Mouse (Mus musculus): ENCODE measurements at regions not wholly inside any gene's neighbourhood (a gene's known extent, or its start where the extent isn't known, plus 50 kb on each side); places are given as distances from the start of the nearest gene placed in this dataset.
A peak's percentile ranks its signal among the peaks of the same experiment; 100 is the strongest.

- no peak for DNase-seq (ENCODE audit: low spot score)
- H3K27ac ChIP-seq, result no peak overlapping the region
- no peak overlapping the region for H3K4me2 ChIP-seq (ENCODE audit: low read length)
- no peaks in the 10 kb centered on the region for H3K9me3 ChIP-seq (replicated peaks; ENCODE audit: low read length)
- no peaks in the 10 kb centered on the region for H3K4me1 ChIP-seq (replicated peaks; ENCODE audit: insufficient read depth, low read length)
- no peak overlapping the region for H3K9ac ChIP-seq (ENCODE audit: low read depth, low read length)
- H3K27me3 ChIP-seq (ENCODE audit: insufficient read depth, low read length), result no peaks in the 10 kb centered on the region
- no peak for TF ChIP-seq CTCF (IDR thresholded peaks at IDR 0.05; ENCODE audit: low read depth)
- no peak overlapping the region for H3K4me3 ChIP-seq (replicated peaks; ENCODE audit: low read depth, low read length)
- H3K36me3 ChIP-seq (ENCODE audit: insufficient read depth, low read length), result no peaks in the 10 kb centered on the region
- ATAC-seq (replicated peaks; ENCODE audit: low FRiP score, low read depth), result no peak
- 58% methylated on average over 5 of the region's 5 CpGs for WGBS
These were observed 276.4 kb downstream of the Hsfy2 start for GRCm38 (mm10) chr1:56360857-56361256.

DNA sequence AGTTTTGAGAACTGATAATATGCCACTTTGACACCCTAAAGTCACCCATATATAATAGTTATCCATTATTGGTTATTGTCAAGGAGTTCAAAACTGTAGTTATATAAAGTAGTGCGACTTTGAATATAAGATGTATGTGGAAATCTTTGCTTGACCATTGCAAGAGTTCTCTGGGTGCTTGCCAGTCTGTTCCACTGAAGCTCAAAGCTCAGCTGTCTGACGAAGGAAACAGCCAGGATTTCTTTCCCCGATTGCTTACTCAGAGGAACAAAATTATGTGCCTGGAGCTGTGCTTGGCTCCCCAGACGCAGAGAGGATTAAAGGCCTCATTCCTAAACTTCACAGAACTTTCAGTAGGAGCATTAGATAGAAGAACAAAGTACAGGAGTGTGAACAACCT lies 290.6 kb downstream of the Hsfy2 start:
- no peak for TF ChIP-seq CTCF (IDR thresholded peaks at IDR 0.05; ENCODE audit: low read depth)
- H3K27me3 ChIP-seq (ENCODE audit: insufficient read depth, low read length), result no peaks in the 10 kb centered on the region
- H3K9ac ChIP-seq (ENCODE audit: low read depth, low read length), result no peak overlapping the region
- DNase-seq (ENCODE audit: low spot score), result no peak
- no peak overlapping the region for H3K4me2 ChIP-seq (ENCODE audit: low read length)
- H3K27ac ChIP-seq, result no peak overlapping the region
- ATAC-seq (replicated peaks; ENCODE audit: low FRiP score, low read depth), result no peak
- WGBS, result 66% methylated on average over 4 of the region's 4 CpGs
- H3K4me1 ChIP-seq (replicated peaks; ENCODE audit: insufficient read depth, low read length), result no peaks in the 10 kb centered on the region
- no peaks in the 10 kb centered on the region for H3K9me3 ChIP-seq (replicated peaks; ENCODE audit: low read length)
- H3K36me3 ChIP-seq (ENCODE audit: insufficient read depth, low read length), result no peaks in the 10 kb centered on the region
- no peak overlapping the region for H3K4me3 ChIP-seq (replicated peaks; ENCODE audit: low read depth, low read length)

DNA sequence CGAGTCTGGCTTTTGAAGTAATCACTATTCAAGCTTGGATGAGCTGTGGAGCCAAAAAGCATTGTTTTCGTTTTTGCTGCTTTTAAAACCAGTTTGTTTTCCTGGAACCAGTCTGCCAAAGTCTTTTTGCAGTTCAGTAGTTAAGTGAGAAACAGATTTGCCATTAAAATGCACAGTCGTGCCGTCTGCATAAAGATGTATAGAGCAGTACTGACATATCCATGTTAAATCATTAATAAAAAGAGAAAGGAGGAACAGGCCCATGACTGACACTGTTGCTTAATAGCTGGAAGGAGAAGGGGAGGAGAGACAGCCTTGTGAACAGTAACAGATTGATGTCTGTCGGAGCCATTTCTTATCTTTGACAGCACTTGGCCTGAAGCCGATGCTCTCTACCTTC lies 292.3 kb downstream of the Hsfy2 start:
- WGBS, result 47% methylated on average over 6 of the region's 6 CpGs

GRCm38 (mm10) chr1:56327381-56327780 lies 309.9 kb downstream of the Hsfy2 start:
- Histone ChIP-seq H3K4me3 (replicated peaks; ENCODE audit: low read depth, low read length) (no peak overlapping the region), H3K4me2 (ENCODE audit: low read length) (no peak overlapping the region), H3K4me1 (replicated peaks; ENCODE audit: insufficient read depth, low read length) (no peaks in the 10 kb centered on the region), H3K27ac (no peak overlapping the region), H3K27me3 (ENCODE audit: insufficient read depth, low read length) (no peaks in the 10 kb centered on the region), H3K9me3 (replicated peaks; ENCODE audit: low read length) (no peaks in the 10 kb centered on the region), H3K36me3 (ENCODE audit: insufficient read depth, low read length) (no peaks in the 10 kb centered on the region), H3K9ac (ENCODE audit: low read depth, low read length) (no peak overlapping the region)
- WGBS, result 78% methylated on average over 5 of the region's 5 CpGs
- no peak for ATAC-seq (replicated peaks; ENCODE audit: low FRiP score, low read depth)
- TF ChIP-seq CTCF (IDR thresholded peaks at IDR 0.05; ENCODE audit: low read depth), result no peak
- DNase-seq (ENCODE audit: low spot score), result no peak

More for the DNA sequence above, 292.3 kb downstream of the Hsfy2 start:
- no peak for TF ChIP-seq CTCF (IDR thresholded peaks at IDR 0.05; ENCODE audit: low read depth)
- no peaks in the 10 kb centered on the region for H3K4me1 ChIP-seq (replicated peaks; ENCODE audit: insufficient read depth, low read length)
- H3K4me2 ChIP-seq (ENCODE audit: low read length), result no peak overlapping the region
- ATAC-seq (replicated peaks; ENCODE audit: low FRiP score, low read depth), result no peak
- no peaks in the 10 kb centered on the region for H3K36me3 ChIP-seq (ENCODE audit: insufficient read depth, low read length)
- no peaks in the 10 kb centered on the region for H3K27me3 ChIP-seq (ENCODE audit: insufficient read depth, low read length)
- no peak for DNase-seq (ENCODE audit: low spot score)
- no peak overlapping the region for H3K4me3 ChIP-seq (replicated peaks; ENCODE audit: low read depth, low read length)
- no peak overlapping the region for H3K27ac ChIP-seq
- no peaks in the 10 kb centered on the region for H3K9me3 ChIP-seq (replicated peaks; ENCODE audit: low read length)
- no peak overlapping the region for H3K9ac ChIP-seq (ENCODE audit: low read depth, low read length)

DNA sequence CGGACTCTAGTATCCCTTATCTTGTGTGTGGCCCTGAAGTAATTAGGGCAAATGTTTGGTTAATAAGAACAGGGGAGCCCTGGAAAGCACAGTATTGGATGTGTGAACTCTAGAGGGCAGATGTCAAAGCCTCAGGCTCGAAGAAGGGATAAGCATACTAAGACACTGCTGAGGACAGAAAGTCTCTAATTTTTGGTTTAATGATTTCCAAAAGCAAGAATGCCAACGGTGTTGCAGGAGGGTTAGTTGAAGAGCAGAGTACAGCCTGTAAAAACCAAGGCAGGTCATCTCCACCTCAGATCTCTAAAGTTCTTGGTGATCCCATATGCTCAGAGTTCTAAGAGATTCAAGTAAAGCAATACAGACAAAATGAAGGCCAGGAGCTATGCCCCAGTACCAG lies 328.6 kb downstream of the Hsfy2 start:
- no peak for ATAC-seq (replicated peaks; ENCODE audit: low FRiP score, low read depth)
- WGBS, result 73% methylated on average over 3 of the region's 3 CpGs

GRCm38 (mm10) chr1:56294391-56294790 lies 342.8 kb downstream of the Hsfy2 start:
- no peak for TF ChIP-seq CTCF (IDR thresholded peaks at IDR 0.05; ENCODE audit: low read depth)
- no peak overlapping the region for H3K4me2 ChIP-seq (ENCODE audit: low read length)
- H3K4me1 ChIP-seq (replicated peaks; ENCODE audit: insufficient read depth, low read length), result no peaks in the 10 kb centered on the region
- 65% methylated on average over 2 of the region's 2 CpGs for WGBS
- H3K36me3 ChIP-seq (ENCODE audit: insufficient read depth, low read length), result no peaks in the 10 kb centered on the region
- H3K9me3 ChIP-seq (replicated peaks; ENCODE audit: low read length), result no peaks in the 10 kb centered on the region
- DNase-seq (ENCODE audit: low spot score) (no peak), ATAC-seq (replicated peaks; ENCODE audit: low FRiP score, low read depth) (no peak)
- H3K27ac ChIP-seq, result no peak overlapping the region
- no peaks in the 10 kb centered on the region; the same call in 1 of the 2 replicates for H3K27me3 ChIP-seq (ENCODE audit: insufficient read depth, low read length)
- H3K9ac ChIP-seq (ENCODE audit: low read depth, low read length), result no peak overlapping the region
- no peak overlapping the region for H3K4me3 ChIP-seq (replicated peaks; ENCODE audit: low read depth, low read length)

More for the DNA sequence above, 328.6 kb downstream of the Hsfy2 start:
- no peaks in the 10 kb centered on the region for H3K9me3 ChIP-seq (replicated peaks; ENCODE audit: low read length)
- no peaks in the 10 kb centered on the region for H3K36me3 ChIP-seq (ENCODE audit: insufficient read depth, low read length)
- no peak overlapping the region for H3K4me2 ChIP-seq (ENCODE audit: low read length)
- TF ChIP-seq CTCF (IDR thresholded peaks at IDR 0.05; ENCODE audit: low read depth), result no peak
- H3K27ac ChIP-seq, result no peak overlapping the region
- no peaks in the 10 kb centered on the region for H3K4me1 ChIP-seq (replicated peaks; ENCODE audit: insufficient read depth, low read length)
- no peak overlapping the region for H3K9ac ChIP-seq (ENCODE audit: low read depth, low read length)
- 0 out of 2 replicates have a peak, but pooled peaks cover 3% of the 10 kb centered on the region for H3K27me3 ChIP-seq (ENCODE audit: insufficient read depth, low read length)
- DNase-seq (ENCODE audit: low spot score), result no peak
- H3K4me3 ChIP-seq (replicated peaks; ENCODE audit: low read depth, low read length), result no peak overlapping the region

DNA sequence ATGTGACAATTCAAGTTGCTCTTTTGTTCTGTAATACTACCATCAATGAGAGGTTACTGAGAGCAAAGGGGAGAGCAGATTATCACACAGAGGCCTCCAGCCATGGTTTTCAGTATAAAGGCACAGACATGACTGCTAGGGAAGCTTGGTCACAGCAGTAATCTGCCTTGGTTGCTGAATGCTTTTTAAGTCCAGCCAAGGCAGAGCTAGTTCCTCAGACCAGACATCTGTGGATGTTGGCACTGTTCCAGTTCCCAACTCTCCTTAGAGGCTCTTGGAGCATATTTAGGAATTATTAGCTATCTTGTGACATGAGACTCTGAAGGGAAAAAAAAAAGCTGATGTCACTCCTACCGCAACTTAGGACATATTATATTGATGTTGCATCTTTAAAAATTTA lies 347.5 kb downstream of the Hsfy2 start:
- Histone ChIP-seq H3K9me3 (replicated peaks; ENCODE audit: low read length) (no peaks in the 10 kb centered on the region), H3K27me3 (ENCODE audit: insufficient read depth, low read length) (no peaks in the 10 kb centered on the region; the same call in 1 of the 2 replicates), H3K4me1 (replicated peaks; ENCODE audit: insufficient read depth, low read length) (0 out of 2 replicates have a peak, but pooled peaks cover 9% of the 10 kb centered on the region), H3K4me2 (ENCODE audit: low read length) (no peak overlapping the region), H3K27ac (no peak overlapping the region), H3K9ac (ENCODE audit: low read depth, low read length) (no peak overlapping the region), H3K36me3 (ENCODE audit: insufficient read depth, low read length) (no peaks in the 10 kb centered on the region), H3K4me3 (replicated peaks; ENCODE audit: low read depth, low read length) (no peak overlapping the region)
- TF ChIP-seq CTCF (IDR thresholded peaks at IDR 0.05; ENCODE audit: low read depth), result no peak
- DNase-seq (ENCODE audit: low spot score), result peak; percentile 32
- no peak for ATAC-seq (replicated peaks; ENCODE audit: low FRiP score, low read depth)
- WGBS, result 69% methylated on average over 1 of the region's 1 CpGs
